Mouse (Mus musculus): ENCODE data around the gene Vmn2r75.
"Not testable (repeated sequence)": the region's sequence is repeated elsewhere in the genome, so short reads cannot be mapped to it uniquely, and the experiment has no call there.

Vmn2r75 gene

GRCm38 (mm10) chr7:86171678-86172077 is at the start of gene Vmn2r75:
Gene Vmn2r75 (minus strand): TSS chr7:86171778.
- DNase-seq, result not testable (repeated sequence)

- DNase-seq, result no peak
Observed at GRCm38 (mm10) chr7:86211345-86211744, 39.8 kb upstream of the Vmn2r75 start.

Data from lung, postnatal 10 days (tissue).